Mouse (Mus musculus): Measurements from ENCODE around the gene Tcf3. TPM values are rescaled to one million over a fixed set of nuclear protein-coding genes. Genes with fewer than 3 reads are reported as not detected.

Gene Tcf3
- polyA plus RNA-seq, 1 experiment from 2014 or later = 54.0 TPM

DNA sequence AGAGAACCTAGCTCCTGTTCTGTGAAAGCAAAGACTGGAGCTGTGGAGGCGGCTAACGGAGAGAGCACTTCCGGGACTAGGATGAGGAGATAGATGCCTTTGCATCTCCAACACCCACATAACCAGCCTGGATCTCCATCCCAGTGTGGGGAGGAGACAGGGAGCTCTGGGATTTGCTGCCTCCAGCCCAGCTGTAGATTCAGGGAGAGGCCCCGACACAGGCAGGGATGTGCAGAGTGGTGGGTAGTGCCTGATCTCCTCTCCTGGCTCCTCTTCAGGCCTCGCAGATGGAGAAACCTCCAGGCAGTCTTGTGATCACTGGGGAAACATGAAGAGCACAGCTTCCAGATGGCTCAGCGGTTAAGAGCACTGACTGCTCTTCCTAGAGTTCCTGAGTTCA, 60.7 kb downstream of the Tcf3 start:
- WGBS = 75% methylated on average over 6 of the region's 6 CpGs

GRCm38 (mm10) chr10:80371983-80372382, 61.5 kb downstream of the Tcf3 start:
- no peak for ATAC-seq (ENCODE audit: insufficient number of reproducible peaks, insufficient read depth, low FRiP score, low read depth)
- Histone ChIP-seq H3K4me2 (ENCODE audit: low read length) (peak overlapping the region; percentile 37; the same call in 1 of the 2 replicates), H3K27me3 (ENCODE audit: control insufficient read depth, insufficient read depth, low read length) (peaks cover 9% of the 10 kb centered on the region; the same call in 1 of the 2 replicates), H3K9ac (ENCODE audit: low read length) (0 out of 2 replicates have a peak overlapping the region, but pooled peaks have one; percentile 21), H3K27ac (replicated peaks in 1 of 2; ENCODE audit: control insufficient read depth in 1 of 2, insufficient read depth in 1 of 2, low read depth in 2 of 2, low read length in 2 of 2) (no peak overlapping the region), H3K4me3 (ENCODE audit: control insufficient read depth in 1 of 2, insufficient read depth in 1 of 2, low read depth in 1 of 2, low read length in 2 of 2) (no peak overlapping the region), H3K4me1 (ENCODE audit: control insufficient read depth in 2 of 2, insufficient read depth in 2 of 2, low read length in 2 of 2) (0 out of 4 replicates have a peak, but pooled peaks cover 0 to 3% of the 10 kb centered on the region in 2 experiments), H3K9me3 (ENCODE audit: control insufficient read depth, low read length) (no peaks in the 10 kb centered on the region), H3K36me3 (ENCODE audit: control insufficient read depth, insufficient read depth, low read length) (no peaks in the 10 kb centered on the region)
- WGBS = 53% methylated on average over 9 of the region's 9 CpGs

More for the DNA sequence above, 60.7 kb downstream of the Tcf3 start:
- H3K27ac ChIP-seq (replicated peaks in 1 of 2; ENCODE audit: control insufficient read depth in 1 of 2, insufficient read depth in 1 of 2, low read depth in 2 of 2, low read length in 2 of 2) = no peak overlapping the region
- 0 out of 4 replicates have a peak, but pooled peaks cover 0 to 3% of the 10 kb centered on the region in 2 experiments for H3K4me1 ChIP-seq (ENCODE audit: control insufficient read depth in 2 of 2, insufficient read depth in 2 of 2, low read length in 2 of 2)
- no peak overlapping the region for H3K4me3 ChIP-seq (ENCODE audit: control insufficient read depth in 1 of 2, insufficient read depth in 1 of 2, low read depth in 1 of 2, low read length in 2 of 2)
- H3K4me2 ChIP-seq (ENCODE audit: low read length) = no peak overlapping the region
- peaks cover 6% of the 10 kb centered on the region; the same call in 1 of the 2 replicates for H3K27me3 ChIP-seq (ENCODE audit: control insufficient read depth, insufficient read depth, low read length)
- no peaks in the 10 kb centered on the region for H3K36me3 ChIP-seq (ENCODE audit: control insufficient read depth, insufficient read depth, low read length)
- H3K9me3 ChIP-seq (ENCODE audit: control insufficient read depth, low read length) = no peaks in the 10 kb centered on the region
- ATAC-seq (ENCODE audit: insufficient number of reproducible peaks, insufficient read depth, low FRiP score, low read depth) = no peak
- H3K9ac ChIP-seq (ENCODE audit: low read length) = no peak overlapping the region

GRCm38 (mm10) chr10:80371411-80371966, 62.0 kb downstream of the Tcf3 start:
- 0 out of 4 replicates have a peak, but pooled peaks cover 0 to 3% of the 10 kb centered on the region in 2 experiments for H3K4me1 ChIP-seq (ENCODE audit: control insufficient read depth in 2 of 2, insufficient read depth in 2 of 2, low read length in 2 of 2)
- peak overlapping the region; percentile 21; the same call in 1 of the 2 replicates for H3K9ac ChIP-seq (ENCODE audit: low read length)
- ATAC-seq (ENCODE audit: insufficient number of reproducible peaks, insufficient read depth, low FRiP score, low read depth) = no peak
- no peaks in the 10 kb centered on the region for H3K9me3 ChIP-seq (ENCODE audit: control insufficient read depth, low read length)
- WGBS = 7% methylated on average over 12 of the region's 12 CpGs
- H3K4me3 ChIP-seq (ENCODE audit: control insufficient read depth in 1 of 2, insufficient read depth in 1 of 2, low read depth in 1 of 2, low read length in 2 of 2) = peak overlapping the region; percentile 15 to 25; a peak in 2 of 4 replicates
- H3K4me2 ChIP-seq (ENCODE audit: low read length) = peak overlapping the region; percentile 37; the same call in 1 of the 2 replicates
- H3K27ac ChIP-seq (replicated peaks in 1 of 2; ENCODE audit: control insufficient read depth in 1 of 2, insufficient read depth in 1 of 2, low read depth in 2 of 2, low read length in 2 of 2) = no peak overlapping the region
- peaks cover 9% of the 10 kb centered on the region; the same call in 1 of the 2 replicates for H3K27me3 ChIP-seq (ENCODE audit: control insufficient read depth, insufficient read depth, low read length)
- no peaks in the 10 kb centered on the region for H3K36me3 ChIP-seq (ENCODE audit: control insufficient read depth, insufficient read depth, low read length)

DNA sequence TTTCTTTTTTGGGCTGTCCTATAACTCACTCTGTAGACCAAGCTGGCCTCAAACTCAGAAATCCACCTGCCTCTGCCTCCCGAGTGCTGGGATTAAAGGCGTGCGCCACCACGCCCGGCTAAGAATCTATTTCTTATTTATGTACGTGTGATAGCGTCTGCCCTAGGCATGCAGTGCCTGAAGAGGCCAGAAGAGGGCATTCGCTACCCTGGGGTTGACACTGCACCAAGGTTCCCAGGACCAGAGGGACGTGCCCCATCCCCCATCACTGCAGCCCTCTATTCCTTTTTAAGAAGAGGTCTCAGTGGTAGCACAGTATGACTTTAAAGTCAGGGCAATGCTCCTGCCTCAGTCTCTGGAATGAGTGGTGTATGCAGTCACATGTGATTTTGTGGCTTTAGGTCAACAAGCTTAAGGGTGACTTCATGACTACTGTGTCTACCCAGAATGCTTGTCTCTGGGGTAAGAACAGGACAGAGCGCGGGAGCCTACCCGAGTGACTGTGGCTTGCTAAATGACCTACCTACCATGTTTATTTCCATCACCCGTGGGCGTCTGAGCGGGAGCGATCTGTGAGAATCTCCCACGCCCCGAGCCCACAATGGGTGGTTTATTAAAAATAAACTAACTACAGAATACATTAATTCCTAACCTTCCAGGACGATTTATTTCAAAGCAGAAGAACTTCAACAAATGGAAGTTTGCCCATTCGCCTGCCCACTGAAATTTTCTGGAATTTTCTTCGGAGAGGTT, 63.3 kb downstream of the Tcf3 start:
- no peak overlapping the region for H3K4me2 ChIP-seq (ENCODE audit: low read length)
- peaks cover 15% of the 10 kb centered on the region for H3K27me3 ChIP-seq (ENCODE audit: control insufficient read depth, insufficient read depth, low read length)
- H3K4me3 ChIP-seq (ENCODE audit: control insufficient read depth in 1 of 2, insufficient read depth in 1 of 2, low read depth in 1 of 2, low read length in 2 of 2) = no peak overlapping the region
- ATAC-seq (ENCODE audit: insufficient number of reproducible peaks, insufficient read depth, low FRiP score, low read depth) = no peak
- H3K9me3 ChIP-seq (ENCODE audit: control insufficient read depth, low read length) = no peaks in the 10 kb centered on the region
- 79% methylated on average over 21 of the region's 21 CpGs for WGBS
- H3K27ac ChIP-seq (replicated peaks in 1 of 2; ENCODE audit: control insufficient read depth in 1 of 2, insufficient read depth in 1 of 2, low read depth in 2 of 2, low read length in 2 of 2) = no peak overlapping the region
- no peaks in the 10 kb centered on the region for H3K36me3 ChIP-seq (ENCODE audit: control insufficient read depth, insufficient read depth, low read length)
- H3K9ac ChIP-seq (ENCODE audit: low read length) = no peak overlapping the region
- 0 out of 4 replicates have a peak, but pooled peaks cover 0 to 3% of the 10 kb centered on the region in 2 experiments for H3K4me1 ChIP-seq (ENCODE audit: control insufficient read depth in 2 of 2, insufficient read depth in 2 of 2, low read length in 2 of 2)

DNA sequence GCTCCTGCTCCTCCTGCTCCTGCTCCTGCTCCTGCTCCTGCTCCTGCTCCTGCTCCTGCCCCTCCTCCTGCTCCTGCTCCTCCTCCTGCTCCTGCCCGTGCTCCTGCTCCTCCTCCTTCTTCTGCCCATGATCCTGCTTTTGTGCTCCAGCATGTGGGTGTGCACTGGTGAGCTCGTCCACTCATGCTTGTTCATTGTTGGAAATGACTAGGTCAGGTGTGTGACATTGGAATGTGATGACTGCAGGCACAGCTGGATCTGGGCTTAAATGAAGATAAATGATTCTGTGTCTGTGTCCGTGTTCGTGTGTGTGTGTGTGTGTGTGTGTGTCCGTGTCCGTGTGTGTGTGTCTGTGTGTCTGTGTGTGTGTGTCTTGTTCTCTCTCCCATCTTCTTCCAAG, 65.1 kb downstream of the Tcf3 start:
- no peak overlapping the region for H3K27ac ChIP-seq (replicated peaks in 1 of 2; ENCODE audit: control insufficient read depth in 1 of 2, insufficient read depth in 1 of 2, low read depth in 2 of 2, low read length in 2 of 2)
- H3K36me3 ChIP-seq (ENCODE audit: control insufficient read depth, insufficient read depth, low read length) = no peaks in the 10 kb centered on the region
- 81% methylated on average over 6 of the region's 6 CpGs for WGBS
- no peaks in the 10 kb centered on the region for H3K9me3 ChIP-seq (ENCODE audit: control insufficient read depth, low read length)
- H3K4me2 ChIP-seq (ENCODE audit: low read length) = no peak overlapping the region
- H3K4me3 ChIP-seq (ENCODE audit: control insufficient read depth in 1 of 2, insufficient read depth in 1 of 2, low read depth in 1 of 2, low read length in 2 of 2) = no peak overlapping the region
- H3K4me1 ChIP-seq (ENCODE audit: control insufficient read depth in 2 of 2, insufficient read depth in 2 of 2, low read length in 2 of 2) = 0 out of 4 replicates have a peak, but pooled peaks cover 0 to 3% of the 10 kb centered on the region in 2 experiments
- H3K27me3 ChIP-seq (ENCODE audit: control insufficient read depth, insufficient read depth, low read length) = peaks cover 23% of the 10 kb centered on the region
- ATAC-seq (ENCODE audit: insufficient number of reproducible peaks, insufficient read depth, low FRiP score, low read depth) = no peak
- H3K9ac ChIP-seq (ENCODE audit: low read length) = no peak overlapping the region

GRCm38 (mm10) chr10:80367954-80368353, 65.5 kb downstream of the Tcf3 start:
- H3K36me3 ChIP-seq (ENCODE audit: control insufficient read depth, insufficient read depth, low read length) = no peaks in the 10 kb centered on the region
- H3K27me3 ChIP-seq (ENCODE audit: control insufficient read depth, insufficient read depth, low read length) = peaks cover 25% of the 10 kb centered on the region
- no peak overlapping the region for H3K27ac ChIP-seq (replicated peaks in 1 of 2; ENCODE audit: control insufficient read depth in 1 of 2, insufficient read depth in 1 of 2, low read depth in 2 of 2, low read length in 2 of 2)
- no peak overlapping the region for H3K9ac ChIP-seq (ENCODE audit: low read length)
- 0 out of 4 replicates have a peak, but pooled peaks cover 0 to 3% of the 10 kb centered on the region in 2 experiments for H3K4me1 ChIP-seq (ENCODE audit: control insufficient read depth in 2 of 2, insufficient read depth in 2 of 2, low read length in 2 of 2)
- H3K4me2 ChIP-seq (ENCODE audit: low read length) = no peak overlapping the region
- ATAC-seq (ENCODE audit: insufficient number of reproducible peaks, insufficient read depth, low FRiP score, low read depth) = no peak
- H3K9me3 ChIP-seq (ENCODE audit: control insufficient read depth, low read length) = no peaks in the 10 kb centered on the region
- WGBS = 52% methylated on average over 5 of the region's 5 CpGs
- H3K4me3 ChIP-seq (ENCODE audit: control insufficient read depth in 1 of 2, insufficient read depth in 1 of 2, low read depth in 1 of 2, low read length in 2 of 2) = no peak overlapping the region

DNA sequence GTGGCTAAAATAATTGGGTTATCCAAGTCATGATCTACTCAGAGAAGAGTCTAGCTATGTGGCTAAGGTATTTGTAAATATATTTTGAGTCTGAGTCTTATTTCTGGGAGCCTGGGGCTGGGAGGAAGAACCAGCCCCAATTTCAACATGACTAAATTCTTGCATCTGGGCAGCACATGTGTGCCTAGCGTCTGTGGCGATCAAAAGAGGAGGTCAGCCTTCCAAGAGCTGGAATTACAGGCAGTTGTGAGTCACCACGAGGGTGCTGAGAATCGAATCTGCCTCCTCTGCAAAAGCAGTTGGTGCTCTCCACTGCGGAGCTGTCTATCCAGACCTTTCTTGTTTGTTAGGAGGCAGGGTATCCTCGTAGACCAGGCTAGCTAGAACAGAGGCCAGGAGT, 67.7 kb downstream of the Tcf3 start:
- 64% methylated on average over 6 of the region's 6 CpGs for WGBS
- ATAC-seq (ENCODE audit: insufficient number of reproducible peaks, insufficient read depth, low FRiP score, low read depth) = no peak

More for the DNA sequence above, 67.7 kb downstream of the Tcf3 start:
- H3K4me2 ChIP-seq (ENCODE audit: low read length) = no peak overlapping the region
- H3K27me3 ChIP-seq (ENCODE audit: control insufficient read depth, insufficient read depth, low read length) = peaks cover 31% of the 10 kb centered on the region
- no peak overlapping the region for H3K9ac ChIP-seq (ENCODE audit: low read length)
- no peaks in the 10 kb centered on the region for H3K9me3 ChIP-seq (ENCODE audit: control insufficient read depth, low read length)
- no peaks in the 10 kb centered on the region for H3K36me3 ChIP-seq (ENCODE audit: control insufficient read depth, insufficient read depth, low read length)
- no peak overlapping the region for H3K4me3 ChIP-seq (ENCODE audit: control insufficient read depth in 1 of 2, insufficient read depth in 1 of 2, low read depth in 1 of 2, low read length in 2 of 2)
- no peaks in the 10 kb centered on the region for H3K4me1 ChIP-seq (ENCODE audit: control insufficient read depth in 2 of 2, insufficient read depth in 2 of 2, low read length in 2 of 2)
- no peak overlapping the region for H3K27ac ChIP-seq (replicated peaks in 1 of 2; ENCODE audit: control insufficient read depth in 1 of 2, insufficient read depth in 1 of 2, low read depth in 2 of 2, low read length in 2 of 2)
